Mouse (Mus musculus) lung, postnatal 0 days (tissue): ENCODE data around the gene Gtf2a2. TPM values are rescaled to one million over a fixed set of nuclear protein-coding genes. Genes with fewer than 3 reads are reported as not detected.

ENCODE experiments used
- ATAC-seq: fragments of 200-750 bp; cut with Nextera tagmentation; 2 replicates; pipeline ENCODE4 v1.8.0; 2017; ENCODE audit warnings: moderate library complexity
- DNase-seq: peaks from one replicate; pipeline ENCODE4 v3.0.0-alpha.2; 2016; ENCODE audit warnings: low spot score
- H3K27ac ChIP-seq: fragments of 300-500 bp; sonication (generic); 2 replicates; pipeline ENCODE4 v1.5.1; 2014; ENCODE audit warnings: antibody characterized with exemption, mild to moderate bottlenecking, low read length, mixed read lengths
- H3K27me3 ChIP-seq: fragments of 300-500 bp; sonication (generic); replicated peaks from 2 replicates; pipeline ENCODE4 v1.6.1; 2014; ENCODE audit warnings: low read length, mixed read lengths; ENCODE audit not compliant: insufficient read depth
- H3K36me3 ChIP-seq: fragments of 300-500 bp; sonication (generic); 2 replicates; pipeline ENCODE4 v1.6.1; 2014; ENCODE audit warnings: low read length, mixed read lengths; ENCODE audit not compliant: insufficient read depth
- H3K4me1 ChIP-seq: fragments of 300-500 bp; sonication (generic); 2 replicates; pipeline ENCODE4 v1.6.1; 2014; ENCODE audit warnings: antibody characterized with exemption, low read depth, low read length, mixed read lengths; ENCODE audit not compliant: insufficient read depth
- H3K4me2 ChIP-seq: fragments of 300-500 bp; sonication (generic); replicated peaks from 2 replicates; pipeline ENCODE4 v1.6.1; 2014; ENCODE audit warnings: low read depth, mild to moderate bottlenecking, low read length, moderate library complexity, mixed read lengths
- H3K4me3 ChIP-seq: fragments of 300-500 bp; sonication (generic); 2 replicates; pipeline ENCODE4 v1.5.1; 2014; ENCODE audit warnings: low read depth, low read length
- H3K9ac ChIP-seq: fragments of 300-500 bp; sonication (generic); replicated peaks from 2 replicates; pipeline ENCODE4 v1.6.1; 2014; ENCODE audit warnings: low read depth, mild to moderate bottlenecking
- H3K9me3 ChIP-seq: fragments of 300-500 bp; sonication (generic); 2 replicates; pipeline ENCODE4 v1.6.1; 2016; ENCODE audit warnings: low read length, mixed read lengths
- CTCF ChIP-seq: IDR thresholded peaks from 2 replicates; pipeline ENCODE4 v1.5.1; 2016; ENCODE audit warnings: antibody characterized with exemption, mild to moderate bottlenecking
- EP300 ChIP-seq: IDR thresholded peaks from 2 replicates; pipeline ENCODE4 v1.6.1; 2016; ENCODE audit warnings: antibody characterized with exemption, mild to moderate bottlenecking, control low read depth
- WGBS: fragments of 180-500 bp; shearing (Covaris S2); extraction: QIAGEN DNeasy Blood & Tissue Kit; methylation state at CpG from one replicate; pipeline ENCODE4 v1.1.7; 2014; 5-methylcytosine and 5-hydroxymethylcytosine counted together
- polyA plus RNA-seq: library from polyadenylated mRNA; unstranded; fragments of >200 nt; fragmentation: Nextera tagmentation; extraction: Ambion mirVana; gene quantifications from 2 replicates; pipeline ENCODE4 v1.2.1, GENCODE M21; 2015

The Gtf2a2 gene
- polyA plus RNA-seq, 1 experiment from 2014 or later: 142 TPM

DNA sequence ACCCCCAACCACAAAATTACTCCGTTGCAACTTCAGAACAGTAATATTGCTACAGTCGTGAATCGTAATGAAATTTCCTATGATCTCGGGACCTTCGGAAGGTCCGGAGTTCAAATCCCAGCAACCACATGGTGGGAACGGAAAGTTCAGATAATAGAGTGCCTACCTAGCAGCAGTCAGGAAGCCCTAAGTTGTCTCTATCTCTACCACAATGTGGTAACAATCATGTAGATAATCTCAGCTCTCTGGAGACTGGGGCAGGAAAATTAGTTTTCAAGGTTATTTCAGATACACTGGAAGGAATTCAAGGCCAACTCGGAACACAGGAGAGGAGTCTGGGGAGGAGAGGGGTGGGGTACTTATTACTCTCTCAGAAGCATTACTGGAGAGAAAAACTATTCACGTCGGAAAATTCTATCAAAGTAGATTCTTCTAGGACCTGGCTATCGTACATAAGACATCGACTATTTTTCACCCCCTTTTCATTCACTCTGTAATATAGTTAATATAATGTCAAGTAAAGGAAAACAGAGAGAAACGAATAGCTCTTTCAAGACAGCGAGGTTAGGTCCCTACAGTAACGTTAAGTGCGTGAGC, 23.5 kb upstream of the Gtf2a2 start:
- Histone ChIP-seq H3K4me2 (peak overlapping the region; percentile 57), H3K27ac (peak overlapping the region; percentile 99), H3K4me1 (peaks cover 6% of the 10 kb centered on the region; the same call in 1 of the 2 replicates), H3K9me3 (no peaks in the 10 kb centered on the region), H3K27me3 (no peaks in the 10 kb centered on the region), H3K9ac (peak overlapping the region; percentile 95; the same call in 1 of the 2 replicates), H3K4me3 (peak overlapping the region; percentile 89), H3K36me3 (no peaks in the 10 kb centered on the region)
- 29% methylated on average over 16 of the region's 16 CpGs for WGBS
- ATAC-seq: no peak
- TF ChIP-seq EP300 (no peak), CTCF (no peak)
- no peak for DNase-seq

DNA sequence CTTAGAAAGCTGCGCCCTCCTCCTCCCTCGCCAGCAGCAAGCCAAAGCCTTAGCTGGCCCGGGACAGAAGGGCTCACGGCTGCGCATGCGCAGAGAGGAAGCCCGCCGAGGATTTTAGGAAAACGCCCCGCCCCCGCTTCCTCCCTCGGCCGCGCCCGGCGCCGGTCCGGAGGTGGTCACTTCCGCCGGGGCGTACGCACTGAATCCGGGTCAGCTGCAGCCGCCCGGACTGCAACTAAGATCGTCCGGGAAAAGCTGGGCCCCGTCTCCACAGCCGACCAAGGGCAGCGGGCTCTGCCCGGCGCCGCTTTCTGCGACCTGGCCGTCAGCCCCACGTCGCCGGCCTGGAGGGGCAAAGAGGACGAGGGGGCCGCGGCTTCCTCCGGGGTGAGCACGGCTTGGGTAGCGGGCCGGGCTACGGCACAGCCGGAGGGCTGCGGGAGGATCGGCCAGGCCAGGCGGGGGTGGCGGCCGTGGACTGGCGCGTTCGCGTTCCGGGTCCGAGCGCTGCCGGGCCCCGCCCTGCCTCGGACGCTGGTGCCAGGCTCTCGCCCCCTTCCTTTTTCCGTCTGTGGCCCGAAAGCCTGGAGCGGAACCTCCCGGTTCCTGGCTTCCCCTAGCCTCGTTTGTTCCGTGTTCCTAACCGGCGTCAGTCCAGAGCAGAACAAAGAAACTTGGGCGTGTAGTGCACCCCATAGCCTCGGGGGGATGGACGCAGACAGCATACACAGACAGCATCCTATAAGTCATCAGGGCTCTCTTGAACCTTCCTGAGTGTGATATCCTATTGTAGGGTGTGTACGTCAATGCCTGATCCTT, 22.8 kb upstream of the Gtf2a2 start, which contains the start of gene Bnip2:
TSS of gene Bnip2 (plus strand) at position 164 of the 819 bp plus-strand sequence.
- ATAC-seq (peak; percentile 96), DNase-seq (peak; percentile 99)
- Histone ChIP-seq H3K9ac (peak within 1 kb of the TSS; percentile 95), H3K4me1 (peaks cover 6% of the 10 kb centered on the region; the same call in 1 of the 2 replicates), H3K27me3 (no peaks in the 10 kb centered on the region), H3K4me3 (peak within 1 kb of the TSS; percentile 89), H3K27ac (peak within 1 kb of the TSS; percentile 99), H3K36me3 (no peaks in the 10 kb centered on the region), H3K4me2 (peak within 1 kb of the TSS; percentile 57), H3K9me3 (no peaks in the 10 kb centered on the region)
- TF ChIP-seq CTCF (peak; percentile 31), EP300 (0 out of 2 replicates have a peak, but pooled peaks have one; percentile 15)
- under 1% methylated on average over 56 of the region's 76 CpGs for WGBS

DNA sequence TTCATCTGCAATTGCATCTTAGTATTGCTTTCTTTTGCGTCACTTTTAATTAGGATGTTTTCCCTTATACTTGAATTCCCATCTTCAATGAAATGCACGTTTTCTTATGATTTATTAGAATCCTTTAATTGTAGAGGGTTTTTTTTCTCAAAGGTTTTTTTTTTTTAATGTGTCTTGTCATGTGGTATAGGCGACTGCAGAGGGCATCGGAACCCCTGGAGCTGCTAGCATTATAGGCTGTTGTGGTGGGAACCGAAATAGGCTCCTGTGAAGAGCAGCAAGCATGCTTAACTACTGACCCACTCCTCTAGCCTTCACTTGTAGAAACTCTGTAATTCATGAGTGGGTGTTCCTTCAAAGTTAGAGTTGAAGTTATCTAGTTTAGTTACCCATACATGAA, 22.0 kb upstream of the Gtf2a2 start:
- ATAC-seq: no peak
- H3K27ac ChIP-seq: peak overlapping the region; percentile 99; the same call in 1 of the 2 replicates
- no peaks in the 10 kb centered on the region for H3K36me3 ChIP-seq
- H3K9me3 ChIP-seq: no peaks in the 10 kb centered on the region
- no peaks in the 10 kb centered on the region for H3K27me3 ChIP-seq
- peak overlapping the region; percentile 89 for H3K4me3 ChIP-seq
- H3K4me2 ChIP-seq: peak overlapping the region; percentile 57
- 6% methylated on average over 5 of the region's 5 CpGs for WGBS
- peaks cover 6% of the 10 kb centered on the region; the same call in 1 of the 2 replicates for H3K4me1 ChIP-seq
- DNase-seq: peak; percentile 34
- peak overlapping the region; percentile 95 for H3K9ac ChIP-seq
- TF ChIP-seq EP300: no peak
- TF ChIP-seq CTCF: no peak

DNA sequence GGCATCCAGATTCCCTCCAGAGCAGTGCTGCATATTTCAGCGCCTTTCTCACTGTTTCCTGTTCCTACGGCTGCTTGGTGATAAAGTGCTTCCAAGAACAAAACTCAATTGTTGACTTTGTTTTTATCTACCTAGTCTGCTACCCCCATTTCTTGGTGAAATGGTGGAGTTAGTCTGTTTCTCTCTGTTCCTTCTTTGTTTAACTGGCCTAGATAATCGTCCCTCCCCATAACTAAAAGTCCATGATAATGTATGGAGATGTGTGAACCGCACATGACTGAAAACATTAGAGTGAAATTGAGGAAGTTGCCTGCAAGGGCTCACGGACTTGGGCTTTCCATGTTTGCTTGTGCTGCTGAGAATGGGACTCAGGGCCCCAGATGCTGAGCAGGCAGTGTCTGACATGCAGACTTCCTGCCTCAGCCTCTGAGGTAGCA, 19.5 kb upstream of the Gtf2a2 start:
- Histone ChIP-seq H3K4me2 (no peak overlapping the region), H3K36me3 (peaks cover 11% of the 10 kb centered on the region; the same call in 1 of the 2 replicates), H3K4me1 (peaks cover 6% of the 10 kb centered on the region; the same call in 1 of the 2 replicates), H3K4me3 (no peak overlapping the region), H3K27me3 (no peaks in the 10 kb centered on the region), H3K9me3 (no peaks in the 10 kb centered on the region), H3K27ac (no peak overlapping the region), H3K9ac (no peak overlapping the region)
- TF ChIP-seq EP300: no peak
- TF ChIP-seq CTCF: no peak
- 40% methylated on average over 5 of the region's 5 CpGs for WGBS
- ATAC-seq (no peak), DNase-seq (no peak)

DNA sequence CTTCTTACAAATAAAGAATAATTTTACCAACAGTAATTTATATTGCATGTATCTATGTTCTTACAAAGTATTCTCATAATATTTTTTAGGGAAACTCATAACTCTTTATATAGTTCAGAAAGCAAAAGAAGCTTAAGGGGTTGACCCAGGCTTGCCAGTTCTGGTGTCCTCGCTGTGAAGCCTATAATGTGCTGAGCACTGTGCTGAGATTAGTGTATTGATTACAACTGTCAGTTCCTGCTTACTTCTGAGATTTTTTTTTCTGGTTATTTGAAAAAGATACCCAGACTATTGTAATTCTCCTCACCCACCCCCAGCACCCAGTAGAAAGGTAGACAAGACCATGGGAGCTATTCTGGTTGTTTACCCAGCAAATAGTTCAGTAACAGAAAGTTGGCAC, 18.9 kb upstream of the Gtf2a2 start:
- Histone ChIP-seq H3K9ac (no peak overlapping the region), H3K9me3 (no peaks in the 10 kb centered on the region), H3K4me3 (no peak overlapping the region), H3K4me1 (peaks cover 6% of the 10 kb centered on the region; the same call in 1 of the 2 replicates), H3K4me2 (no peak overlapping the region), H3K27ac (no peak overlapping the region), H3K36me3 (peaks cover 13% of the 10 kb centered on the region; the same call in 1 of the 2 replicates), H3K27me3 (no peaks in the 10 kb centered on the region)
- WGBS: 68% methylated on average over 1 of the region's 1 CpGs
- ATAC-seq: no peak
- no peak for DNase-seq
- TF ChIP-seq EP300 (no peak), CTCF (no peak)

DNA sequence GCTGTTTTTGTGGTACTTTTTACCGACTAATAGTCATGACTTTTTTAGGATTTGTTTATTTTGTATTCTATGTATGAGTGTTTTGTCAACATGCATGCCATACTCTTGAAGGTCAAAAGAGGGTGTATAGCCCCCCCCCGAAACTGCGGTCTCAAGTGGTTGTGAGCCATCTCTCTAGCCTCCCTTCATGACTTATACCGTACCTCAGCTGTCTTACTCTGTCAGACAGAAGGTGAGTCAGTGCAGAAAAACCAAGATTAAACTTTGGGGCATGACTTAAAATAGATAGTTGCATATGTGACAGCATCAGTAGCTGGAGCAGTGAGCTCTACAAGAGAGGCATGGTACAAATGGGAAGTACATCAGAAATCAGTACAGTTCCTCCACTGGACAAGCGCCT, 17.8 kb upstream of the Gtf2a2 start:
- no peaks in the 10 kb centered on the region for H3K27me3 ChIP-seq
- H3K4me3 ChIP-seq: no peak overlapping the region
- no peak overlapping the region for H3K9ac ChIP-seq
- H3K9me3 ChIP-seq: no peaks in the 10 kb centered on the region
- H3K36me3 ChIP-seq: peaks cover 21% of the 10 kb centered on the region; the same call in 1 of the 2 replicates
- 80% methylated on average over 5 of the region's 5 CpGs for WGBS
- no peak overlapping the region for H3K4me2 ChIP-seq
- DNase-seq: no peak
- TF ChIP-seq EP300 (no peak), CTCF (no peak)
- no peak for ATAC-seq
- no peak overlapping the region for H3K27ac ChIP-seq
- H3K4me1 ChIP-seq: peaks cover 6% of the 10 kb centered on the region; the same call in 1 of the 2 replicates
